Mouse (Mus musculus): ENCODE measurements around the gene Clca3a2. TPM values are rescaled to one million over a fixed set of nuclear protein-coding genes. Genes with fewer than 3 reads are reported as not detected.
"Not testable (repeated sequence)": the region's sequence is repeated elsewhere in the genome, so short reads cannot be mapped to it uniquely, and the experiment has no call there.

The Clca3a2 gene
- total RNA-seq, 2 experiments from 2014 or later, result 0.08 to 0.12 TPM

DNA sequence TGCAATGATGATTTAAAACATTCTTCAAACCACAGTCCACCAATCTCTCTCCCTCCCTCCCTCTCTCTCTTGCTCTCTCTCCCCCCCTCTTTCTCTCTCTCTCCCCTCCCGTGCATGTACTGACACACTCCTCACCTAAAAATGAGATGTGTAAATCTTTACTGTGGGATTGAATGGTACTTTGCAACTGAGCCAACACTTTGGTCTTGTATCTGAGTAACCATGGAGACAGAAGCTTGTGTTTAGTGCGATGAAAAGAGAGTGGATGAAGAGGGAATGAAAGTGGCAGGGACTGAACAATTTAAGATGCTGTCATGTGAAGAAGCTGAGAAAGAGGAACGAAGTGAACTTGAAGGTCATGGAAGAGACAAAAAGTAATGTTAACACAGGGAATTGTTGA lies 71.6 kb downstream of the Clca3a2 start:
- DNase-seq, result not testable (repeated sequence)

Other genes with a start within 250 kb of the Clca3a2 start
- gene Hs2st1, start 249.3 kb downstream of the Clca3a2 start, total RNA-seq (2021), result 1 to 10 TPM; 7.6 to 8.4 TPM
- 100 to 1,000 TPM; 136 to 148 TPM for gene Selenof, start 249.2 kb downstream of the Clca3a2 start, total RNA-seq (2021)
- 100 to 1,000 TPM; 360 to 371 TPM for gene Sh3glb1, start 99.2 kb downstream of the Clca3a2 start, total RNA-seq (2021)
- 1 to 10 TPM in 1 of 2 experiments, under 1 TPM in 1; 0.79 to 1.6 TPM for gene Clca3a1, start 58.5 kb downstream of the Clca3a2 start, total RNA-seq (2021)
- gene Clca3b, start 29.9 kb upstream of the Clca3a2 start, total RNA-seq (2021), result under 1 TPM in 1 of 2 experiments, not detected in 1; 0.08 TPM
- not detected for gene Clca4b, start 113.0 kb upstream of the Clca3a2 start, total RNA-seq (2021)
- gene Clca4a, start 155.6 kb upstream of the Clca3a2 start, total RNA-seq (2021), result not detected
- not detected for gene Clca1, start 213.3 kb upstream of the Clca3a2 start, total RNA-seq (2021)

Data from heart, adult 18-20 months (tissue).